Mouse (Mus musculus) spleen, adult 2 months (tissue): Measurements from ENCODE around the gene Peg12.

Experiments used
- CTCF ChIP-seq: fragments of 200-500 bp; IDR thresholded peaks from 2 replicates; pipeline ENCODE4 v1.5.1; 2011; ENCODE audit warnings: mild to moderate bottlenecking, inconsistent platforms; ENCODE audit not compliant: insufficient read depth, insufficient read length, insufficient replicate concordance; ENCODE audit errors: extremely low read depth
- POLR2A ChIP-seq: fragments of 200-500 bp; IDR thresholded peaks from 2 replicates; pipeline ENCODE4 v1.6.1; 2011; ENCODE audit warnings: low read depth, low read length, inconsistent platforms

- no peak for TF ChIP-seq POLR2A
- TF ChIP-seq CTCF = no peak
Observed at GRCm38 (mm10) chr7:62419493-62420360, 44.6 kb downstream of the Peg12 start, which contains the start of gene Mkrn3.
